Mouse (Mus musculus) spleen, postnatal 10 days (tissue): ENCODE results near the gene Serpind1.

Experiments used
- DNase-seq, 2 experiments: peaks; one replicate each; pipeline ENCODE4 v3.0.0; 2021 to 2022; ENCODE audit warnings: low spot score in 2 of 2

Gene Serpind1

DNA sequence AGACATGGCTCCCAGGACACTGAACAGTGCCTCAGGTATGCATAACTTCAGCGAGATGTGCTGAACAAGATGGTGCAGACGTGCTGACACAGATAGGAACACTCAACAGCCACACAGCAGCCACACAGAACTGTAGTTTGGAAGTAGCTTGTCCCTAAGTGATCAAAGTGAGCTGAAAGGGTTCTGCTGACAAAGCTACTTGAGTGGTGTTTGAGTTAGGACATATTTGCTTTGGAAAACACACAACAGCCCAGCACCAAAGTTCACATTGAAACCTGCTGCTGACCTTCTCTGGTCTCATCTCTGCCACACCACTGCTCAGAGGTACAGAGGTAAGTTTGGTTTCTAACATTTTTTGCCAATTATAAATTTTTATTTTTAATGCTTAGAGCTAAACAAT lies at the start of gene Serpind1:
Gene Serpind1, plus strand, starts transcription at position 256 of the 400 bp plus-strand sequence.
- no peak for DNase-seq

DNA sequence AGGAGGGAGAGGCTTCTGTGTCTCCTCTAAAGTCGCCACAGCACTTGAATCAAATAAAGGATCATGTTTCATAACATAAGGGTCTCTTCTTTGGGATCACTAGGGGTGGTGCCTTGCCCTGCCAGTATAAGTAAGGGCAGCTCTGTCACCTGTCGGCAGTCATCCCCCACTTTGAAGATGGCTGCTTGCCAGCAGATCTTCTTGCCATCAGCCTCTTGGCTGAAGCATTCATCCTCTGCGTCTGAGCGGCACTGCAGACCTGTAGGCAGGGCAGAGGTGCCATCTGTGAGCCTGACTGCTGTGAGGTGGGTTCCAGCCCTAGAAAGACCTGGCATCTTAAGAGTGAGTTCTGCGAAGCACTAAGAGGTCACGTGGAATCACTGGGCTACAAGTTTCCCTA lies 48.0 kb upstream of the Serpind1 start:
- DNase-seq = no peak

- DNase-seq = no peak
Measured at GRCm38 (mm10) chr16:17287103-17287502, 44.1 kb upstream of the Serpind1 start.

DNA sequence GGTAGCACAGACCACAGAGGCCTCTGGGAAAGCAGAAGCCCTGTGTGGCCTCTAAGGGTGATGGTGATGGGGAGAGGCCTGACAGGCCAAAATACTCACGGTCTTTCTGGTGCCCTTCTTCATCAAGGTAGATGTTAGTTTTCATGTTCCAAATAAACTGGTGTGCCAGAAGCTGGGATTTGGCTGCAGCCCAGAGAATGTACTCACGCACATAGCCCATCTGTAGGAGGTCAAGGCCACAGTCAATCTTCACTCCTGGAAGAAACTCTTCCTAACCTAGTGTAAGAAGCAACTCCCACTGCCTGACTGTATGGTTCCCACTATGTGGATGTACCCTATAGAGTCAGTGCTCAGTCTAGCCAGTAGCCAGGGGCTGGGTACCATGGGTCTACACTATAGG lies 40.2 kb upstream of the Serpind1 start:
- no peak for DNase-seq

DNA sequence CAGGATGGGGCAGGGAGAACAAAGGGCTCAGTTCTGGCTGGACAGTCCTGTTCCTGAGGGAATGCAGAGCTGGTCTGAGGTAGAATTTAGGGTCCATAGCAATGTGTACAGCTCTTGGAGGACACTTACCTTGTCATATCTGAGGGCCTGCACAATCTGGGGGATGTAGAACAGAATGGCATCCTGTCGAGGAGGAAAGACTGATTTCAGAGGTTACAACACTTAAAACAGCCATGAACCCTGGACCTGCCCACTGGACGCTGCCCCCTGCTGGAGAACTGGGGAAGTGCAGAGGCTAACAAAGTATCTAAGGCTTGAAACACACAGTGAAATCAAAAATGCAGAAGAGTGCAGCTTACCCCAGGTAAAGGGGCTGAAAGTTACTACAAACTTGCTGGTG lies 38.4 kb upstream of the Serpind1 start:
- peak; percentile 80 to 90 for DNase-seq

GRCm38 (mm10) chr16:17300818-17301217 lies 30.4 kb upstream of the Serpind1 start:
- no peak for DNase-seq

- DNase-seq = peak in 1 of 2 experiments; percentile 62
Measured at GRCm38 (mm10) chr16:17303521-17304245, 27.5 kb upstream of the Serpind1 start.

GRCm38 (mm10) chr16:17307461-17307860 lies 23.7 kb upstream of the Serpind1 start:
- no peak for DNase-seq

GRCm38 (mm10) chr16:17309036-17309435 lies 22.1 kb upstream of the Serpind1 start:
- no peak for DNase-seq

GRCm38 (mm10) chr16:17312531-17312930 lies 18.6 kb upstream of the Serpind1 start:
- no peak for DNase-seq

GRCm38 (mm10) chr16:17316554-17316953 lies 14.6 kb upstream of the Serpind1 start:
- no peak for DNase-seq

DNA sequence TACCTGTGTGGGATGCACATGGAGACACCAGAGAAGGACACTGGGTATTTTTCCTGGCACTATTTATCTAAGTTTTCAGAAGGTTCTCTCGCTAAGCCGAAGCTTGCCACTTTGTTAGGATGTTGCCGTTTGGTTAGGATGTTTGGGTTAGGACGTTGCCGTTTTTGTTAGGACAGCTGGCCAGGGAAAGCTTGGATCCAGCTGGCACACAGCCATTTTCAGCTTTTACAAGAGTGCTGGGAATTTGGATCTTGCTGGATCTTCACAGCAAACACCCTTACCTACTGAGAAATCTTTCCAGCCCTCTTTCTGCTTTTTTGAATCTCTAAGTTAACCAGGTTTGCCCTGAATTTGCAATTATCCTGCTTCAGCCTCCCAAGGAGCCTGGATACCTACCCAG lies 9.7 kb upstream of the Serpind1 start:
- DNase-seq = no peak

GRCm38 (mm10) chr16:17324745-17325144 lies 6.4 kb upstream of the Serpind1 start:
- no peak for DNase-seq

DNA sequence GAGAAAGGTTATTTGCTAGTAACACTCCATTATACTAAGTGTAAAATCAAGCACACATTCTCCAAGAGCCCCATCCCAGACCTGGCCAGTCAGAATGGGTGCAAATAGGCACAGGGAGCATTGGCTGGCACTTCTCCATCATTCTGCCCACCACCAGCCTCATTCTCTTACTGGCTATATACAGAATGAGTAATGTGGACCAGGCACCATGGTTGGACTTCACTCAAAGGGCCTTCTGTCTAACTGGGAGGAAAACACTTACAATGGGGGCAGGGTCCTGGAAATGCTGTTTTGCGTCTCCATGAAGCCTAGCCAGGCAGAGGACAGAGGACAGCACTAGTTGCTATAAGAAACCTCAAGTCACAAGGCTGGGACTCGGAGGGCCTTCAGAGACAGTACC lies 5.1 kb upstream of the Serpind1 start:
- DNase-seq = no peak

DNA sequence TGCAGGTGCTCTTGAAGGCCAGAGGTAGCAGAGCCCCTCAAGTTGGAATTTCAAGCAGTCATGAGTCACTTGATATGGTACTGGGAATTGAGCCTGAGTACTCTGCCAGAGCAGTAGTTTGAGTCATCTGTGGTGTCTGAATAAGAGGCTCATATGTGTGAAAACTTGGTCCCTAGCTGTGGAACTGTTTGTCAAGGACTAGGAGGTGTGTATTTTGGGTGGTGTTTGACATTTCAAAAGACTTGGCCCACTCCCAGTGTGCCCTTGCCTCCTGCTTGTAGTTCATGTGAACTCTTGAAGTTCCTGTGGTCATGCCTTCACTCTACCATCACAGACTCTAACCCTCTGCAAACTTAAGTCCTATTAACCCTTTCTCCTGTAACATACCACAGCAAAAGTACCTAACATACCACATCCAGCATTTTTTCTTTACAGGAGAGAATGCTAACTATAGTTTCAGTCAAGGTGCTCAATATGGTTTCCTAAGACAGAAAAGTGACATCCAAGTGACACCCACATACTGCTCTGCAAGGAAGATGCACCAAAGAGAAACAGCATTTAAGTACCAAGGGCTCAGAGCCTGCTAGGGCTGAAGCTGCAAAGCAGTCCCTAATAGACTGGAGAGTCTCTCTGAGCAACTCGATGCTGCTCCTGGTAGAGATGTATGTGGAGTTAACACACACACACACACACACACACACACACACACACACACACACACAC lies 1.2 kb upstream of the Serpind1 start:
- no peak for DNase-seq

- DNase-seq = no peak
Measured at GRCm38 (mm10) chr16:17331855-17332254, 684 bp downstream of the Serpind1 start.

- DNase-seq = no peak
Measured at GRCm38 (mm10) chr16:17334574-17334973, 3.4 kb downstream of the Serpind1 start.

DNA sequence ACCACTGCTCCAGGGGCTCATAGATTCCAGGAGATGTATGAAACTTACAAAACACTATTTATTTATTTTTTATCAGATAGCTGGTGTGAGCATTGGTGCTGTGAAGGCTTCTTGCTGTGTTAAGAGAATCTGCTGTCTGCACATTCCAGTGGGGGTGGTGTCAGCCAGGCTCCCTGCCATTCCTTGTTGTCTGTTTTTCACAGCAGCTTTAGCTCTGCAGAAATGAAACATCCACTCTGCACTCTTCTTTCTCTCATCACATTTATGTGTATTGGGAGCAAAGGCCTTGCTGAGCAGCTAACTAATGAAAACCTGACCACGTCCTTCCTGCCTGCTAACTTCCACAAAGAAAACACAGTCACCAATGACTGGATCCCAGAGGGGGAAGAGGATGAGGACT lies 4.9 kb downstream of the Serpind1 start:
- DNase-seq = no peak

DNA sequence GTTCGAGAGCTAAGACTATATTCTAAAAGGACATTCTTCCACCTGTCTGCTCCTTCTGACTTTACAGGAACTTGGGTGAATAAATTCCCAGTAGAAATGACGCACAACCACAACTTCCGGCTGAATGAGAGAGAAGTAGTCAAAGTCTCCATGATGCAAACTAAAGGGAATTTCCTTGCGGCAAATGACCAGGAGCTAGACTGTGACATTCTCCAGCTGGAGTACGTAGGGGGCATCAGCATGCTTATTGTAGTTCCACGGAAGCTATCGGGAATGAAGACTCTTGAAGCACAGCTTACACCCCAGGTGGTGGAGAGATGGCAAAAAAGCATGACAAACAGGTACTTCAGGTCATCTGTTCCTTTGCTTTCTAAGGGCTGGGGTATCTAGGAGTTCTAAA lies 8.5 kb downstream of the Serpind1 start:
- DNase-seq = no peak

- no peak for DNase-seq
Measured at GRCm38 (mm10) chr16:17340705-17341104, 9.5 kb downstream of the Serpind1 start.

- no peak for DNase-seq
Measured at GRCm38 (mm10) chr16:17341847-17342246, 10.7 kb downstream of the Serpind1 start.

DNA sequence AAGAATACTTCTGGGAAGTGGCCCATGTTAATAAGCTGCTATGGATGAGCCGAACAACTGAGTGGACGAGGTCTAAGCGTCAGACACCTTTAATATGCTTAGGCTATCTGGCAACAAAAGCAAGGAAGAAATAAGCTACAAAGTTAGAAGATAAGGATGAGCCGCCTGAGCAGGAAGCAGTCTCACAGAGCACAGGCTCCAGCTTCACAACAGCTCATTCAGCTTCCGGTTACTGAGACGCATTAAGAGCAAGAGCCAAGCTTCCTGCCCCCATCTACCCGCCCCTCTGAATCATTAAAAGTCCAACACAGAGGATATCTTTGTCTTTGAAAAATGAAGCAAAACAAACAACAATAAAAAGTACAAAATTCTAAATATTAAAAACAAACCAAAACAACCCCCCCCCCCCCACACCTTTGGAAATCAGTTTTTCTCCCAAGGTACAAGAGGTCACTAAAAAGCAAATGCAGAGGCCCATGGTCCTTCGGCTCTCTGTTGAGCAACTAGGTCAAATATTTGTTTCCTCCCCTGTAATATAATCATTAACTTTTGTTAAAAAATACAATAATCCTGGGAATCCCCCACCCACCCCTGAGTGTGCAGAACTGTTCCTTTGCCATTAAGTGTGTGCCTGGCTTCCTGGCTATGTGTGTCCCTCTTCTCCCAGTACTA lies 14.1 kb downstream of the Serpind1 start:
- DNase-seq = no peak

GRCm38 (mm10) chr16:17345813-17346155 lies 14.6 kb downstream of the Serpind1 start:
- no peak for DNase-seq
